Mouse (Mus musculus): ENCODE results near the gene Terb2. TPM values are rescaled to one million over a fixed set of nuclear protein-coding genes. Genes with fewer than 3 reads are reported as not detected.

The Terb2 gene
- total and polyA plus RNA-seq, 2 experiments from 2014 or later = not detected

DNA sequence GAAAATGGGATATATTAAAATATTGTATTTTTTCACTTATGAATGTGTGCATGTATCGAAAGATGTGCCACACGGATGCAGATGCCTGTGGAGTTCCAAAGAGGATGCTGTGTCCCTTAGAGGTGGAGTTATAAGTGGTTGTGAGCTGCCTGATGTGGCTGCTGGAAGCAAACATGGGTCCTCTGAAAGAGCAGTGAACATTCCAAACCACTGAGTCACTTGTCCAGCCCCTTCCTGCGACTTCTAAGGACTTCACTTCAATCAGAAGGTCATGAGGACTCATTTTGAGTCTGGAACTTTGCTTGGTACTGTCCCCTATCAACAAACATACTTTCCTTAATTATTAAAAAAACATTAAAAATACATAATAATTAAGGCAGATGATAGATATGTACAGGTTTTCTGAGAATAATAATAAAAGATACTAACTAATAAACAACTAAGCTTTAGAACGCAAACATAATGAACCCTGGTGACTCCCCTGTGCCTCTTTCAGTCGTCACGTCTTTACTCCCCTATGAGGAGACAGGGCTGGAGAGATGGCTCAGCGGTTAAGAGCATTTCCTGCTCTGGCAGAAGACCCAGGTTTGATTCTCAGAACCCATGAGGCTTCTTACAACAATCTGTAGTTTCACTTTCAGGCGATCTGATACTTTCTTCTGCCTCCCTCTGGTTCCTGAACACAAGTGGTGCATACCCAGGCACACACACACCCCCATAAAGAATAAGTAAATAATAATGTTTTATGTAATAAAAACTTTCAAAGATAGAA, 5.8 kb upstream of the Terb2 start:
- DNase-seq (no peak), ATAC-seq (no peak)
- Histone ChIP-seq H3K4me1 (ENCODE audit: insufficient read depth) (no peaks in the 10 kb centered on the region), H3K9ac (no peak overlapping the region), H3K9me3 (ENCODE audit: low read length) (no peaks in the 10 kb centered on the region), H3K27me3 (ENCODE audit: insufficient read depth, low read length) (no peaks in the 10 kb centered on the region), H3K27ac (ENCODE audit: low read depth, low read length) (no peak overlapping the region), H3K36me3 (ENCODE audit: insufficient read depth) (no peaks in the 10 kb centered on the region), H3K4me3 (ENCODE audit: low read depth, low read length) (no peak overlapping the region), H3K4me2 (ENCODE audit: low read depth) (no peak overlapping the region)
- TF ChIP-seq CTCF (IDR thresholded peaks at IDR 0.05; ENCODE audit: low read depth) = no peak
- 81% methylated on average over 8 of the region's 8 CpGs for WGBS

DNA sequence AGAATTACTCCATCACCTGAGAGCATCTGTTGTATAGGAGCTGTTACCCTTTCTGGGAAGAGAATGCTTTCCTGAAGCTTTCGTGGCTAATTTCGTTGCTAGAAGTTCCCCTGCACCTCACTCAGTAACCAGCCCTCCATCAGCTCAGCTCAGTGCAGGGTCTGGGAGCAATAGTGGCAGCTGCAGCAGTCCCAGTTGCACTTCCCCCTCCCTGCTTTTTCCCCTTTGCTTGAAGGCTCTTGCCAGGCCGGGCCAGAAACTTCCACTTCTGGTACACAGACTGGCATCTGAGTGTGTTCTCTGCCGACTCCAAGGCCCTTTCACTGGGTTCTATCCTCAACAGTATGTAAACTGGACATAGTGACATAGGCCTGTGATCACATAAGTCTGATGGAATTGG, 986 bp upstream of the Terb2 start:
- Histone ChIP-seq H3K4me3 (ENCODE audit: low read depth, low read length) (no peak overlapping the region), H3K4me2 (ENCODE audit: low read depth) (no peak overlapping the region), H3K4me1 (ENCODE audit: insufficient read depth) (no peaks in the 10 kb centered on the region), H3K9ac (no peak overlapping the region), H3K27ac (ENCODE audit: low read depth, low read length) (no peak overlapping the region), H3K9me3 (ENCODE audit: low read length) (no peaks in the 10 kb centered on the region), H3K27me3 (ENCODE audit: insufficient read depth, low read length) (no peaks in the 10 kb centered on the region), H3K36me3 (ENCODE audit: insufficient read depth) (no peaks in the 10 kb centered on the region)
- TF ChIP-seq CTCF (IDR thresholded peaks at IDR 0.05; ENCODE audit: low read depth) = no peak
- DNase-seq = no peak
- no peak for ATAC-seq
- 92% methylated on average over 4 of the region's 4 CpGs for WGBS

DNA sequence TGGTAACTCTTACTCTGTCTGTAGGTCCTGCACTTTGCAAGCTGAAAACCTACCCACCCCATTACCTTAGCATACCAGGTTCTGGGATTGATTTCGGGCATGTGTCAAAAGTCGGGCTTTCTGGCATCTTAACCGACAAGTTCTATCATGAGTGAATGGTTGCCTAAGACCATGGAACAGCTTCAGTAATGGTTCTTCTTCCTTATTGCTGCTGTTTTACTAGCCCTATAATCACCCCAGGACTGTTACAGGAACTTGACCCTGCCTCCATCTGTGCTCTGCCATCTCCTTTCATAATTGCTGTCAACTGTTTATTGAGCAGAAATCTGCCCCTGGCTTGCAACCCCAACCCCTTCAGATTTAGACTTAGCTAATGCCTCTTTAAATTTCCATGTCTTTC, 679 bp downstream of the Terb2 start:
- Histone ChIP-seq H3K27ac (ENCODE audit: low read depth, low read length) (no peak overlapping the region), H3K9ac (no peak overlapping the region), H3K4me1 (ENCODE audit: insufficient read depth) (no peaks in the 10 kb centered on the region), H3K4me2 (ENCODE audit: low read depth) (no peak overlapping the region), H3K36me3 (ENCODE audit: insufficient read depth) (no peaks in the 10 kb centered on the region), H3K27me3 (ENCODE audit: insufficient read depth, low read length) (no peaks in the 10 kb centered on the region), H3K9me3 (ENCODE audit: low read length) (no peaks in the 10 kb centered on the region), H3K4me3 (ENCODE audit: low read depth, low read length) (no peak overlapping the region)
- TF ChIP-seq CTCF (IDR thresholded peaks at IDR 0.05; ENCODE audit: low read depth) = no peak
- no peak for ATAC-seq
- 98% methylated on average over 3 of the region's 3 CpGs for WGBS
- DNase-seq = no peak

DNA sequence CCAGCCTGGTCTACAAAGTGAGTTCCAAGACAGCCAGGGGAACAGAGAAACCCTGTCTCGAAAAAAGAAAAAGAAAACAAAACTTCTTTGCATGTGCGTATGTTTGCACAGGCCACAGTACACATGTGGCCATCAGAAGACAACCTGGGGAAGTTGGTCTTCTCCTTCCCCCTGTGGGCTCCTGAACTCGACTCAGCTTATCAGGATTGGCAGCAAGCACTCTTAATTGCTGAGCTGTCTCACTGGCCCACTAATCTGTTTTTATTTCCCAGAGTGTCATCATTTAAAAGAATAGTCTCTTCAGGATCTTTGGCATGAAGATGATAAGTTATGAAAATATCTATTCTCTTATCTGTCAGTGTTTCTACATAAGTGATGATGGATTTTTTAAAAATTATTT, 5.8 kb downstream of the Terb2 start:
- no peak for ATAC-seq
- WGBS = 77% methylated on average over 3 of the region's 3 CpGs
- H3K4me2 ChIP-seq (ENCODE audit: low read depth) = no peak overlapping the region

DNA sequence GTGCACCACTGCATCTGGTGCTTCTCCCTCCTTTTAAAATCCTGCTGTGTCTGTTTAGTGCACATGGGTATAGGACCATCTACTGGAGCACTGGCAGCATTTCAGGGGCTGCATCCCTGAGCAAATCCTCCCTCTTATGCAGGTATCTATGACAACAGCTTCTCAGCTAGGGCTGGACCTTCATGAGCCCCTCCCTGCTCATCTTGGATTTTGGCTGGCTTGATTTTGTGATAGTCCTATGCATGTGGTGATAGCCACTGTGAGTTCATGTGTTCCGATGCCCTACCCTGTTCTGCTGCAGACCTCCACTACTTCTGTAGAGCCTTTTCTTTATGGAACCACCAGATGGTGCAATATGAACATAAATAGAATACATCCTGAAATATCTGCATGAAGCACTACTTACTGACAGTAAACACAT, 8.4 kb downstream of the Terb2 start:
- no peak overlapping the region for H3K4me3 ChIP-seq (ENCODE audit: low read depth, low read length)
- 0 out of 2 replicates have a peak overlapping the region, but pooled peaks have one; percentile 5 for H3K4me2 ChIP-seq (ENCODE audit: low read depth)
- DNase-seq (peak; percentile 71), ATAC-seq (peak; percentile 93)
- no peak overlapping the region for H3K27ac ChIP-seq (ENCODE audit: low read depth, low read length)
- no peaks in the 10 kb centered on the region for H3K36me3 ChIP-seq (ENCODE audit: insufficient read depth)
- no peaks in the 10 kb centered on the region for H3K27me3 ChIP-seq (ENCODE audit: insufficient read depth, low read length)
- WGBS = 52% methylated on average over 1 of the region's 1 CpGs
- peak; percentile 74 for TF ChIP-seq CTCF (IDR thresholded peaks at IDR 0.05; ENCODE audit: low read depth)
- no peaks in the 10 kb centered on the region for H3K4me1 ChIP-seq (ENCODE audit: insufficient read depth)
- no peak overlapping the region for H3K9ac ChIP-seq
- H3K9me3 ChIP-seq (ENCODE audit: low read length) = no peaks in the 10 kb centered on the region

More for the DNA sequence above, 5.8 kb downstream of the Terb2 start:
- no peak for DNase-seq
- H3K27ac ChIP-seq (ENCODE audit: low read depth, low read length) = no peak overlapping the region
- H3K4me1 ChIP-seq (ENCODE audit: insufficient read depth) = no peaks in the 10 kb centered on the region
- no peak overlapping the region for H3K9ac ChIP-seq
- no peaks in the 10 kb centered on the region for H3K9me3 ChIP-seq (ENCODE audit: low read length)
- H3K36me3 ChIP-seq (ENCODE audit: insufficient read depth) = no peaks in the 10 kb centered on the region
- no peaks in the 10 kb centered on the region for H3K27me3 ChIP-seq (ENCODE audit: insufficient read depth, low read length)
- H3K4me3 ChIP-seq (ENCODE audit: low read depth, low read length) = no peak overlapping the region
- TF ChIP-seq CTCF (IDR thresholded peaks at IDR 0.05; ENCODE audit: low read depth) = no peak

DNA sequence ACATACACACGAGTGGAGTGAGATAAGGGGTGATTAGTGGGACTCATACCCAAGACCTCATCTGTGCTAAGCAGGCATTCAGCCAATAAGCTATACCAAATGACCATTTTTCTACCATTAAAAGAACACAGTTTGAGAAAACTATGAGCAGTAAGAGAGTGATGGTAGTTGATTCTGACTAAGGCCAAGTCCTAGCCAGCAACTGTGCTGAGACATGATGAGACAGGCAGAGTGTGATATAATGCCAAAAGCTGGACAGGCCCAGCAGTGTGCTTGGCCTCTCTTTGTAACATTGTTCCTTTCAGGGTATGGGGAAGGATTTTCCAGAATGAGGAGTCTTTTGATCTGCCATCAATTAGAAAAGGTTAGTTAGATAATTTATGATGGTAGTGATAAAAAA, 15.4 kb downstream of the Terb2 start:
- no peak for TF ChIP-seq CTCF (IDR thresholded peaks at IDR 0.05; ENCODE audit: low read depth)
- H3K9ac ChIP-seq = no peak overlapping the region
- no peak for ATAC-seq

DNA sequence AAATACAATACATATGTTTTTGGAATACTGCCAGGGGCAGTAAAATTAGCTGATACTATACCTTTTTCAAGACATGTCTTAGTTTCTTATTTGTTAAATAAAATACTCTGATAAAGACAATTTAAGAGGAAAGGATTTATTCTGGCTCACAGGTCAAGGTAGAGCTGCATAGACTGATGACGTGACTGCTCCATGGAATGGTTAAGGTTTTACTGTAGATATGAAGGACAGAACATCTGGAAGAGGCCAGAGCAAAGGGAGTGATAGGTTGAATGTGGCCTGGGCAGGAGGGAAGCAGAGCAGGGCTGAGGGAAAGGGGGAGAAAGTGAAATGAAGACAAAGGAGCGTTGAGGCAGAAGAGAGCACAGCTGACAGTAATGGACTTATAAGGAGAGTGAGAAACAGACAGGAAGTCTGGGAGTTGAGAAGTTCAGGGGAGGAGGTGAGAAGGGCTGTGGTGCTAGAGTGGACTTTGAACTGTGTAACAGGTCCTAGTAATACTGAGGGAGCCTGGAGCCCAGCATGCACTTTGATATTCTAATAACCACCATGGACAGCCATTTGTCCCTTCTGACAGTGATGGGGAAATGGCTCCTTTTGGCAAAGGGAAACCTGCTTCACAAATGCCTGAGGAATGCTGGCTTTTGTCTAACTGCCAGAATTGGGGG, 20.5 kb downstream of the Terb2 start:
- TF ChIP-seq CTCF (IDR thresholded peaks at IDR 0.05; ENCODE audit: low read depth) = no peak
- no peaks in the 10 kb centered on the region for H3K4me1 ChIP-seq (ENCODE audit: insufficient read depth)
- no peak overlapping the region for H3K4me3 ChIP-seq (ENCODE audit: low read depth, low read length)
- no peaks in the 10 kb centered on the region for H3K27me3 ChIP-seq (ENCODE audit: insufficient read depth, low read length)
- 74% methylated on average over 2 of the region's 2 CpGs for WGBS
- H3K9ac ChIP-seq = no peak overlapping the region
- H3K36me3 ChIP-seq (ENCODE audit: insufficient read depth) = no peaks in the 10 kb centered on the region
- no peak overlapping the region for H3K4me2 ChIP-seq (ENCODE audit: low read depth)
- DNase-seq (no peak), ATAC-seq (no peak)
- no peaks in the 10 kb centered on the region for H3K9me3 ChIP-seq (ENCODE audit: low read length)
- no peak overlapping the region for H3K27ac ChIP-seq (ENCODE audit: low read depth, low read length)

More for the DNA sequence above, 15.4 kb downstream of the Terb2 start:
- WGBS = 87% methylated on average over 1 of the region's 1 CpGs
- H3K27ac ChIP-seq (ENCODE audit: low read depth, low read length) = no peak overlapping the region
- H3K4me1 ChIP-seq (ENCODE audit: insufficient read depth) = no peaks in the 10 kb centered on the region
- no peaks in the 10 kb centered on the region for H3K36me3 ChIP-seq (ENCODE audit: insufficient read depth)
- no peak overlapping the region for H3K4me2 ChIP-seq (ENCODE audit: low read depth)
- H3K4me3 ChIP-seq (ENCODE audit: low read depth, low read length) = no peak overlapping the region
- no peaks in the 10 kb centered on the region for H3K9me3 ChIP-seq (ENCODE audit: low read length)
- DNase-seq = no peak
- H3K27me3 ChIP-seq (ENCODE audit: insufficient read depth, low read length) = no peaks in the 10 kb centered on the region
